Comparison of ENCODE assay signal across 2 mouse cellular contexts in the genomic region with DNA sequence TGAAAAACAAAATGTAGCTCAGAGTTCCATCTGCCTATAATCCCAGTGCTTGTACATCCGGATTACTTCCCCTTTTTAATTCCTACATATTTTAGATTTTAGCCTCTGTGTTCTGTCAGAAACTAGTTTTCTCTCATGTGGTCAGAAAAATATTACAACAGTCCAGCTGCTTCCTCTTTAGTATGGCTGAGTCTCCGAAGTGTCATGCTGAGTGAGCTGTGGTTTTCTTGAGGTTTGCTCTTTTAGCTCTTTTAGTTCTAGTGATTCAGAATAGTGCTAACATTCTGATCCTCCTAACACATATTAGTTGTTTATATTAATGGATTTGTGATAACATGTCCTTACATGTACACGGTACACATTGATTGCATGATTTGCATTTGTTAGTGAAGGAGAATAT.
TF ChIP-seq lines count a peak whose summit lies in the region.

No protein-coding gene starts in this region.

TF ChIP-seq in CH12.LX, 34 proteins besides CTCF, POLR2A, EP300 and RAD21 (continued from another document):
- TF ChIP-seq HCFC1 (IDR thresholded peaks at IDR 0.05; ENCODE audit: low read depth, low read length) (no peak), MYC (IDR thresholded peaks at IDR 0.05; ENCODE audit: low read depth, low read length) (peak; percentile 77), MEF2A (IDR thresholded peaks at IDR 0.05; ENCODE audit: borderline replicate concordance, low read depth, low read length) (peak; percentile 74; the same call in 1 of the 2 replicates), USF2 (conservative IDR thresholded peaks at IDR 0.05; ENCODE audit: low read depth, low read length) (no peak), ZMIZ1 (IDR thresholded peaks at IDR 0.05; ENCODE audit: low read depth, low read length) (no peak), TCF12 (IDR thresholded peaks at IDR 0.05; ENCODE audit: low read depth, low read length) (peak; percentile 81), ZC3H11A (IDR thresholded peaks at IDR 0.05; ENCODE audit: low read depth, low read length) (no peak), NRF1 (IDR thresholded peaks at IDR 0.05; ENCODE audit: low read depth, low read length) (no peak), MAX (IDR thresholded peaks at IDR 0.05; ENCODE audit: low read length) (peak; percentile 55; the same call in 1 of the 2 replicates), SIN3A (IDR thresholded peaks at IDR 0.05; ENCODE audit: low read length) (peak; percentile 96), CHD2 (IDR thresholded peaks at IDR 0.05; ENCODE audit: low read length) (peak; percentile 69), PAX5 (IDR thresholded peaks at IDR 0.05; ENCODE audit: low read length) (no peak), E2F4 (IDR thresholded peaks at IDR 0.05; ENCODE audit: insufficient replicate concordance, low read depth, low read length) (0 out of 2 replicates have a peak, but pooled peaks have one; percentile 28), MAZ (IDR thresholded peaks at IDR 0.05; ENCODE audit: low read depth, low read length) (no peak), NELFE (IDR thresholded peaks at IDR 0.05; ENCODE audit: low read depth, low read length) (no peak), MAFK (IDR thresholded peaks at IDR 0.05; ENCODE audit: insufficient replicate concordance, low read length) (peak; percentile 72; the same call in 1 of the 2 replicates), RCOR1 (conservative IDR thresholded peaks at IDR 0.05; ENCODE audit: low read depth, low read length) (peak; percentile 83), ZNF384 (IDR thresholded peaks at IDR 0.05; ENCODE audit: low read depth, low read length) (no peak; the same call in 1 of the 2 replicates), ZKSCAN1 (IDR thresholded peaks at IDR 0.05; ENCODE audit: borderline replicate concordance, low read depth, low read length) (no peak), BHLHE40 (IDR thresholded peaks at IDR 0.05; ENCODE audit: low read depth, low read length) (peak; percentile 76), POLR2AphosphoS2 (IDR thresholded peaks at IDR 0.05; ENCODE audit: low read depth, low read length) (no peak), ELF1 (IDR thresholded peaks at IDR 0.05; ENCODE audit: low read depth, low read length) (peak; percentile 28; the same call in 1 of the 2 replicates), CHD1 (IDR thresholded peaks at IDR 0.05; ENCODE audit: low read depth, low read length) (peak; percentile 92; the same call in 1 of the 2 replicates), USF1 (IDR thresholded peaks at IDR 0.05; ENCODE audit: low read depth, low read length) (no peak), JUN (IDR thresholded peaks at IDR 0.05; ENCODE audit: insufficient read depth, low read depth, low read length) (peak; percentile 50)

TF ChIP-seq in myocyte, 11 proteins besides CTCF, POLR2A, EP300 and RAD21 (continued from another document):
- TF ChIP-seq REST (IDR thresholded peaks at IDR 0.05; ENCODE audit: insufficient read depth, insufficient read length), result no peak
